Comparison of ENCODE assay signal across 9 mouse cellular contexts in genomic region chr8:102553348-102553935, GRCm38 (mm10).
DNase-seq lines count a peak whose midpoint lies in the region; ATAC-seq lines count a peak whose summit lies in the region.
"Had no signal": no experiment of that assay in that cellular context is flagged by ENCODE, and none has a peak within 500 bp of the region (broad histone marks: within the 10 kb centered on the region; RNA-seq: fewer than 3 reads in every experiment).

No protein-coding gene starts in this region.

- H3K4me3 ChIP-seq in embryonic facial prominence, embryonic 14.5 days (ENCODE audit: low read depth, low read length): no peak overlapping the region

- H3K9ac ChIP-seq in embryonic facial prominence, embryonic 14.5 days (ENCODE audit: low read depth, low read length): no peak overlapping the region
- H3K9ac ChIP-seq: liver, embryonic 14.5 days had no signal

- no peaks in the 10 kb centered on the region for H3K27me3 ChIP-seq in embryonic facial prominence, embryonic 14.5 days (replicated peaks; ENCODE audit: control insufficient read depth, insufficient read depth, low read length)

- H3K4me1 ChIP-seq in embryonic facial prominence, embryonic 14.5 days (ENCODE audit: control insufficient read depth, insufficient read depth, low read length): peaks cover 10% of the 10 kb centered on the region

- H3K36me3 ChIP-seq in embryonic facial prominence, embryonic 14.5 days (ENCODE audit: control insufficient read depth, insufficient read depth, low read length): no peaks in the 10 kb centered on the region

- 6% methylated on average over 9 of the region's 9 CpGs for WGBS in embryonic facial prominence, embryonic 14.5 days

- peak overlapping the region; percentile 79 for H3K27ac ChIP-seq in embryonic facial prominence, embryonic 14.5 days (replicated peaks; ENCODE audit: low read depth, low read length)
- H3K27ac ChIP-seq: liver, embryonic 14.5 days had no signal

- peak overlapping the region; percentile 28 for H3K4me2 ChIP-seq in embryonic facial prominence, embryonic 14.5 days (ENCODE audit: low read depth, low read length)

- DNase-seq in left cerebral cortex, adult 11 months (ENCODE audit: low spot score): peak; percentile 21
- no peak for DNase-seq in left cerebral cortex, postnatal 4 days
- DNase-seq in embryonic facial prominence, embryonic 14.5 days (ENCODE audit: low spot score): peak; percentile 93
- peak; percentile 24 for DNase-seq in hindlimb bud, embryonic 11.5 days (ENCODE audit: extremely low spot score, low read depth, low spot score)
- DNase-seq in mesoderm, embryonic 11.5 days (ENCODE audit: low read depth, low spot score): peak; percentile 79
- DNase-seq in adrenal gland, postnatal 36 days: no peak
- no peak for DNase-seq in lung, adult 18-20 months

- intact Hi-C loops in left cerebral cortex, postnatal 4 days (cut with DNase I): no loop called here

- peak; percentile 86 for ATAC-seq in embryonic facial prominence, embryonic 14.5 days (ENCODE audit: low read depth)
- no peak for ATAC-seq in monocyte, adult 5-6 weeks (replicated peaks; ENCODE audit: insufficient number of reproducible peaks, low FRiP score, low TSS enrichment, poor library complexity, severe bottlenecking)

- H3K9me3 ChIP-seq in embryonic facial prominence, embryonic 14.5 days (ENCODE audit: control insufficient read depth, low read length): no peaks in the 10 kb centered on the region

Comparison
In these comparisons a context has a peak if more than half of its experiments do, and no peak if none do; other contexts are left out.
1. DNase-seq: peak in left cerebral cortex, adult 11 months (single experiment), embryonic facial prominence, embryonic 14.5 days (single experiment), hindlimb bud, embryonic 11.5 days (single experiment) and mesoderm, embryonic 11.5 days (single experiment); none in left cerebral cortex, postnatal 4 days (single experiment), adrenal gland, postnatal 36 days (0 of 2) and lung, adult 18-20 months (0 of 2).